ENCODE assay signal across 8 mouse cellular contexts in the genomic region with DNA sequence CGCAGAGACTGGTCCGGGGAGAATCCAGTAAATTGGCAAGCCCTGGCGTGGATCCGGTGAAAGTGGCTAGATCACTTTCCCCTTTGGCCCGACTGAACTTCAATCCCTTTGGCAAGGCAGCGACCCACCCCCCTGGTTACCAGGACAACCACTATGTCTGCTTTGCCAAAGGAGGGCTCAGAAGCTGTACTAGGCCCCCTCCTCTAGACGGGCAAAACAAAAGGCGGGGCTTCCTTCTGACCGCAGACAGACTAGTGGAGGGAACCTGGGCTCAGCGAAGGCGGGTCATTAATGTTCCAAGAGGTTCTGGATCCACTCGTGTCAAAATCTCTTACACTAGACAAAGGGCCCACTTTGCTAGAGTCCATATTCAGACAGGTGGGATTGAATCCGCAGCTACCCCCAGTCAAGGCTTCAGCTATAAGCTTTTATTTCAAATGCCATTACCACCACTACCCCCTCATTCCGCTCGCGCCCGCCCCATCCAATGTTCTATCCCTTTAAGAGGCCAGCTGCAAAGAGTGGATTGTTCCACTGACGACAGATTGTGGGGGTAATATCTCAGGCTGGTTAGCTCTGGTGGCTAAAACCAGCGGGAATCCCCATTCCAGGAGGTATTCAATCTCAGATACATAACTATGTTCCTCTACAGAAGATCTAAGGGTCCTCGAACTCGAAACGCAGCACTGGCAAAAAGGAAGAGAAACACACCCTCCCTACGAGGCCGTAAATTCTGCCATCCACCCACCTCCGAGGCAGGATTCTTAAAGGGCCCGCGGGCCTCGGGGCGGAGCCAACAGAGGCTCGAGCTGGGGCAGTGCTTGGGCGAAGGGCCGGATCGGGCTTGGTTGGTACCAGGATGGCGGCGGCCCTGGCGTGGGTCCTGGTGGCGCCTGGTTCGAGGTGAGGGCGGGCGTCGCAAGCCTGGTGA. TPM values are rescaled to one million over a fixed set of nuclear protein-coding genes. Genes with fewer than 3 reads are reported as not detected.
DNase-seq lines count a peak whose midpoint lies in the region; ATAC-seq and TF ChIP-seq lines count a peak whose summit lies in the region.

No protein-coding gene starts in this region.

- H3K36me3 ChIP-seq in hindbrain, embryonic 12.5 days, result peaks cover 47% of the 10 kb centered on the region

- peak overlapping the region; percentile 81 for H3K4me3 ChIP-seq in hindbrain, embryonic 12.5 days

- peak; percentile 72 for ATAC-seq in Patski
- peak; percentile 88 for ATAC-seq in hindbrain, embryonic 12.5 days (ENCODE audit: low FRiP score)

- POLR2A ChIA-PET in Patski (lab: Charles Lee), result interaction anchor here (0.9 to 1.3 kb wide), 3 partner anchors 13 to 72 kb away, joined by 3 to 5 read pairs (median 5); partner anchors contain the start of gene Ifrd2

- H3K27ac ChIP-seq in hindbrain, embryonic 12.5 days, result peak overlapping the region; percentile 87

- CTCF ChIA-PET in Patski (lab: Charles Lee), result interaction anchor here (2.0 to 4.3 kb wide), 4 partner anchors 11 to 77 kb away, joined by 5 to 19 read pairs (median 8); partner anchors contain the start of genes Hyal3, Ifrd2 and Naa80

- peak overlapping the region; percentile 95 for H3K9ac ChIP-seq in hindbrain, embryonic 12.5 days

- peaks cover 51% of the 10 kb centered on the region for H3K4me1 ChIP-seq in hindbrain, embryonic 12.5 days

- no peaks in the 10 kb centered on the region for H3K27me3 ChIP-seq in Patski
- H3K27me3 ChIP-seq in hindbrain, embryonic 12.5 days, result no peaks in the 10 kb centered on the region

- DNase-seq in Patski (ENCODE audit: low read depth, low spot score), result no peak
- DNase-seq in cerebellum, postnatal 10 days, result peak; percentile 90 to 92
- peak; percentile 69 to 73 for DNase-seq in frontal cortex, postnatal 14 days (ENCODE audit: low spot score in 2 of 2)
- DNase-seq in layer of hippocampus, postnatal 25 days (ENCODE audit: extremely low spot score in 1 of 2, low spot score in 1 of 2), result peak; percentile 59 to 69
- peak; percentile 93 for DNase-seq in lung, postnatal 36 days
- DNase-seq in retina, embryonic 14.5 days (ENCODE audit: low spot score), result peak; percentile 91
- peak; percentile 85 for DNase-seq in thymus, postnatal 25 days

- no peaks in the 10 kb centered on the region for H3K9me3 ChIP-seq in hindbrain, embryonic 12.5 days (replicated peaks)

- in situ Hi-C loops in Patski (cut with MboI; ENCODE audit: low pct_unique_long_range_greater_than_20kb), result no loop called here

- H3K4me2 ChIP-seq in hindbrain, embryonic 12.5 days (replicated peaks), result peak overlapping the region; percentile 93

- WGBS in hindbrain, embryonic 12.5 days, result 1% methylated on average over 41 of the region's 41 CpGs

- TF ChIP-seq CTCF in Patski (IDR thresholded peaks at IDR 0.05), result no peak

RNA-seq across cellular contexts. Expression of gene Hyal2, which starts 0.9 kb away (rescaled TPM):
- 34.4 TPM for polyA plus RNA-seq in Patski (2021)
- polyA plus RNA-seq in hindbrain, embryonic 12.5 days (2016; fragmentation: Nextera tagmentation; extraction: Ambion mirVana), result 105 and 109 TPM in 2 replicates
- total RNA-seq in layer of hippocampus, postnatal 25 days (2021), result 10 to 100 TPM; 13.2 to 17.8 TPM

RNA-seq across cellular contexts. Expression of gene Tusc2, which starts 5.5 kb away (rescaled TPM):
- 30.1 TPM for polyA plus RNA-seq in Patski (2021)
- polyA plus RNA-seq in hindbrain, embryonic 12.5 days (2016; fragmentation: Nextera tagmentation; extraction: Ambion mirVana), result 84.8 and 87.0 TPM in 2 replicates
- total RNA-seq in layer of hippocampus, postnatal 25 days (2021), result 10 to 100 TPM; 71.1 to 76.0 TPM

RNA-seq across cellular contexts. Expression of gene Hyal1, which starts 8.1 kb away (rescaled TPM):
- polyA plus RNA-seq in Patski (2021), result 1.2 TPM
- polyA plus RNA-seq in hindbrain, embryonic 12.5 days (2016; fragmentation: Nextera tagmentation; extraction: Ambion mirVana), result 8.1 and 9.6 TPM in 2 replicates
- 1 to 10 TPM; 6.4 to 8.0 TPM for total RNA-seq in layer of hippocampus, postnatal 25 days (2021)

RNA-seq across cellular contexts. Expression of gene Naa80, which starts 10.1 kb away (rescaled TPM):
- polyA plus RNA-seq in Patski (2021), result 11.3 TPM
- polyA plus RNA-seq in hindbrain, embryonic 12.5 days (2016; fragmentation: Nextera tagmentation; extraction: Ambion mirVana), result 13.5 and 15.0 TPM in 2 replicates
- total RNA-seq in layer of hippocampus, postnatal 25 days (2021), result 10 to 100 TPM; 11.3 to 13.3 TPM

RNA-seq across cellular contexts. Expression of gene Hyal3, which starts 12.0 kb away (rescaled TPM):
- polyA plus RNA-seq in Patski (2021), result 1.1 TPM
- polyA plus RNA-seq in hindbrain, embryonic 12.5 days (2016; fragmentation: Nextera tagmentation; extraction: Ambion mirVana), result 1.2 and 1.4 TPM in 2 replicates
- total RNA-seq in layer of hippocampus, postnatal 25 days (2021), result 1 to 10 TPM; 1.4 to 1.9 TPM
